Mouse (Mus musculus): Measurements from ENCODE around the gene Fxyd5. TPM values are rescaled to one million over a fixed set of nuclear protein-coding genes. Genes with fewer than 3 reads are reported as not detected.

Gene Fxyd5
- total RNA-seq, 2 experiments from 2014 or later, result 37.2 to 37.5 TPM

- DNase-seq (ENCODE audit: extremely low spot score in 1 of 2, low spot score in 2 of 2), result no peak
- intact Hi-C loops (cut with DNase I), result no loop called here
Observed at GRCm38 (mm10) chr7:31069491-31069890, 27.2 kb upstream of the Fxyd5 start.

- intact Hi-C loops (cut with DNase I), result no loop called here
- DNase-seq (ENCODE audit: extremely low spot score in 1 of 2, low spot score in 2 of 2), result peak in 1 of 2 experiments; percentile 77
Observed at GRCm38 (mm10) chr7:31067836-31068235, 25.6 kb upstream of the Fxyd5 start.

- DNase-seq (ENCODE audit: extremely low spot score in 1 of 2, low spot score in 2 of 2), result no peak
- intact Hi-C loops (cut with DNase I), result no loop called here
Observed at GRCm38 (mm10) chr7:31063074-31063560, 20.8 kb upstream of the Fxyd5 start.

- intact Hi-C loops (cut with DNase I), result no loop called here
Observed at GRCm38 (mm10) chr7:31060621-31061010, 18.3 kb upstream of the Fxyd5 start.

DNA sequence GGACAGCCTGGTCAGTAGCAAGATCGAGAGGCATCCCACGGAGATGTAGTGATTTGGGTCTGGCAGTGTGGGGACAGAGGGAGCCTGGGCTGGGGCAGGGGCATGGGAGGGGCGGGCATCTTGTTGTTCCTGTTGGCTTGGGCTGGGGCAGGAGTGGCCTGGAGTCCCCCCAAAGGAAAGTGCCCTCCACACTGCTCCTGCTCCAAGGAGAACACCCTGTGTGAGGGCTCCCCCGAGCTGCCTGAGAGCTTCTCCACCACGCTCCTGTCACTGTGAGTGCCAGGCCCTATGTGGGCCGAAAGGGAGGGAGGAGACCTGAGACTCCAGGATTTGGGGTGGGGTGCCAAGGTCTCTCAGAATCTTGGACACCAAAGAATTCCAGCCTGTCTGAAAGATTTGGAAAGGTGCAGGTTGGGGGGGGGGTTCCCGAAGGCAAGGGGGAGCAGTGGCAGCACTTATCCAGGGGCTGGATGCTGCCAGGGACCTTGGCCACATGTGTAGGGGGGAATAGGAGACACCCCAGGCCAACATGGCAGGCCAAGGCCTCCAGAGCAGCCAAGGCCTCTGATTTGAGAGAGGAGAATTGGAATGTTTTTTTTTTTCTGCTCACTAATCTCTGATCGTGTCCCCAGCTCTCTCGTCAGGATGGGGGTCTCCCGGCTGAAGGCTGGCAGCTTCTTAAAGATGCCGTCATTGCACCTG lies 17.8 kb upstream of the Fxyd5 start:
- intact Hi-C loops (cut with DNase I), result loop anchor here (2.0 kb wide), 1 partner anchor 37 kb away; no protein-coding TSS in a partner anchor
- no peak for DNase-seq (ENCODE audit: extremely low spot score in 1 of 2, low spot score in 2 of 2)

More at GRCm38 (mm10) chr7:31060621-31061010, 18.3 kb upstream of the Fxyd5 start:
- no peak for DNase-seq (ENCODE audit: extremely low spot score in 1 of 2, low spot score in 2 of 2)

DNA sequence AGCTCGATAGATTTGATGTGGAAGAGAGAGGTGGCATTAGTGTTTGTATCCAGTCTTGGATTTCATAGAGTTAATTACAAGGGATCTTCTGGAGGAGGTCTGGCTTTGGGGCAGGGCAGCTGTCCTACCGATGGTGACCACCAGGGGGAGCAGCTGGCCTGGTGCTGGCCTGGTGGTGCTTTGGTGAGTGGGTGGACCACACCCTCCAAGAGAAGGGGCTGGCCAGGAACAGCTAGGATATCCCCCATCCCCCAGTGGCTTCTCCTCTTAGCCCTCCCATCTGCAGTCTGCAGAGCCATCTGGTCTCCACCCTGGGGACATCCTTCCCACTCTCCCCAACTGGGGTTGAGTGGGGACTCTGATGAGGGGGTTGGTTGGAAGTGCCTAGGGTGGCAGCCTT lies 16.8 kb upstream of the Fxyd5 start, which contains the start of gene Lgi4:
Gene Lgi4, plus strand, starts transcription at position 235 of the 400 bp plus-strand sequence.
- intact Hi-C loops (cut with DNase I), result loop anchor here (2.0 kb wide), 1 partner anchor 38 kb away; no protein-coding TSS in a partner anchor
- peak; percentile 70 to 89 for DNase-seq (ENCODE audit: extremely low spot score in 1 of 2, low spot score in 2 of 2)

DNA sequence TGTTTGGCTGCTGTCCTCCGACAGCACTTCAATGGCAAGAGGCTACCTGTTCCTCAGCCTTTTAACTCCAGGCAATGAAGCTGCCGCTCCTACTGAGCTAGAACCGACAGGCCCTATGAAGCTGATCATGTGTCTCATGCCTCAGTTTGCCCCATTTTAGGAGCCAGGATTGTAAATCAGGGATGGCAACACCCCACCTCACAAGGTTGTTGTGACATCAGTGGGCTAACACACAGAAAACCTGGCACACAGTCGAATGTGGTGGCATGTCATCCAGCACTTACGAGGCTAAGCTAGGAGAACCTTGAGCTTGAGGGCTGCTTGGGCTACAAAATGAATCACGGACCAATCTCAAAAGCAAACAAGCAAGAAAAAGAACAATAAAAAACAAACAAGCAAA lies 15.9 kb upstream of the Fxyd5 start:
- intact Hi-C loops (cut with DNase I), result loop anchor here (2.0 kb wide), 1 partner anchor 39 kb away; no protein-coding TSS in a partner anchor
- DNase-seq (ENCODE audit: extremely low spot score in 1 of 2, low spot score in 2 of 2), result no peak

DNA sequence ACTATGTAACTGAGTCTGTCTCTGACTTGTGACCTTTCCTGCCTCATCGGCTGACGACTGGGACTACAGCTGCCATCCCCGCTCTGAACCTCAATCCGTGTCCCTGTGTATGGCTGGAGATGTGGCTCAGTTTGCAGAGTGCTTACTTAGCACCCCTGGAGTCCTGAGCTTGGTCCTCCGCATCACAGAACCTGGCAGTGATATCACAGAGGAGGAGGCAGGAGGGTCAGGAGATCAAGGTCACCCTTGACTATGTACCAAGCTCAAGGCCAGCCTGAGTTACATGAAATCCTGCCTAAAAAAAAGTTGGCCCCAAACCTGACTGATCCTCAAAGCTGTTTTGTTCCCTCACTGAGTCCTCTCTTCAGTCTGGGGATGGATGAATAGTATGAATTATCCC lies 15.4 kb upstream of the Fxyd5 start:
- intact Hi-C loops (cut with DNase I), result loop anchor here (2.0 kb wide), 1 partner anchor 39 kb away; no protein-coding TSS in a partner anchor
- no peak for DNase-seq (ENCODE audit: extremely low spot score in 1 of 2, low spot score in 2 of 2)

- no peak for DNase-seq (ENCODE audit: extremely low spot score in 1 of 2, low spot score in 2 of 2)
- intact Hi-C loops (cut with DNase I), result no loop called here
Observed at GRCm38 (mm10) chr7:31057071-31057470, 14.8 kb upstream of the Fxyd5 start, which contains the start of gene Fxyd1. Fxyd1 (minus strand) TSS chr7:31057199.

DNA sequence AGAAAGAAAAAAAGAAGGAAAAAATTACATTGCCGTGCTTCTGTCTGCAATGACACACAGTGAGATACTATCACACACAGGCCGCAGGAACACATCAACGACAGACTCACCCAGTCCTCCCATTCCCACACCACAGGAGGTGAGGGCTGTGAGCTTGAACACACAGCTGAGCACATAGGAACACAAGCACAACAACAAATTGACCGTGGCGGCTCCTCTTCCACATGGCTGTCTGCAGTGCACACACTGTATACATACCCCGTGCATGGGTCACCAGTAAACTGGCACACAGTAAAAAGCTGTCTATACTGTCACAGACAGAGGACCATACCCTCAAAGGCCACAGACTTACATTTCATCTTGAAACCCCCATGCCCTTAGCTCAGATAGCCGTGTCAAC lies 14.2 kb upstream of the Fxyd5 start:
- intact Hi-C loops (cut with DNase I), result no loop called here
- DNase-seq (ENCODE audit: extremely low spot score in 1 of 2, low spot score in 2 of 2), result no peak

- no peak for DNase-seq (ENCODE audit: extremely low spot score in 1 of 2, low spot score in 2 of 2)
- intact Hi-C loops (cut with DNase I), result no loop called here
Observed at GRCm38 (mm10) chr7:31055883-31056282, 13.6 kb upstream of the Fxyd5 start.

- intact Hi-C loops (cut with DNase I), result no loop called here
- DNase-seq (ENCODE audit: extremely low spot score in 1 of 2, low spot score in 2 of 2), result peak in 1 of 2 experiments; percentile 87
Observed at GRCm38 (mm10) chr7:31055354-31055824, 13.1 kb upstream of the Fxyd5 start.

DNA sequence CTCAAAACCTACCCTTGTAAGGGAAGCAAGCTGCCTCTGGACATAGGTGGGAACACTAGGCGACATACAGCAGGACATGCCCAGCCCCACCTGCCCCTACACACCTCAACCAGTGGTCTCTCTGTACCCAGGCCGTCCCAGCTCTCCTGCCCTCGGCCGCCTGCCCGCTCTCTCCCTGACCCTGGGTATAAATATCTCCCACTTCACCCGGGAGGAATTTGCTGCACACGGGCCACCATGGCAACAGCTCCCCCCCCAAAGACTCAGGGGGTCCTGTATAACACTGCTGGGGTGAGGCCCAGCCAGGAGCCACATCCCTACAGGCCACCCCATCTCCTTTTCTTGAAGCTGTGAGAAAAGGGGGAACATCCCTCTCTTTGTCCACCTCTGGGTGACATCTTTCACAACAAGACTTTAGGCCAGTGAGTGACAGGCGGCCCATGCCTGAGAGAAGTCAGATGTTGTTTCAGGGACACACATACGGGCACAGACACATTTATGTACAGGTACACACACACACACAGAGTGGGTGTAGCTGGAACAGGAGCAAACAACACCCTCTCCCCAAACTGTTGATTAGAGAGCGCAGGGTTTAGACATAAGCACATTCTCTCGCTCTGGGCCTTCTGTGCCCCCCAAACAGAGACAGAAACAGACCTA lies 12.5 kb upstream of the Fxyd5 start:
- intact Hi-C loops (cut with DNase I), result loop anchor here (5.0 kb wide), 1 partner anchor 97 kb away; the partner anchor contains the start of gene Usf2
- no peak for DNase-seq (ENCODE audit: extremely low spot score in 1 of 2, low spot score in 2 of 2)

- intact Hi-C loops (cut with DNase I), result loop anchor here (5.0 kb wide), 1 partner anchor 97 kb away; the partner anchor contains the start of gene Usf2
- no peak for DNase-seq (ENCODE audit: extremely low spot score in 1 of 2, low spot score in 2 of 2)
Observed at GRCm38 (mm10) chr7:31053882-31054447, 11.7 kb upstream of the Fxyd5 start.

- intact Hi-C loops (cut with DNase I), result loop anchor here (5.0 kb wide), 1 partner anchor 96 kb away; the partner anchor contains the start of gene Usf2
- DNase-seq (ENCODE audit: extremely low spot score in 1 of 2, low spot score in 2 of 2), result peak; percentile 68 to 84
Observed at GRCm38 (mm10) chr7:31052636-31053434, 10.6 kb upstream of the Fxyd5 start.

- intact Hi-C loops (cut with DNase I), result loop anchor here (5.0 kb wide), 1 partner anchor 95 kb away; the partner anchor contains the start of gene Usf2
- peak in 1 of 2 experiments; percentile 43 for DNase-seq (ENCODE audit: extremely low spot score in 1 of 2, low spot score in 2 of 2)
Observed at GRCm38 (mm10) chr7:31052251-31052635, 10.0 kb upstream of the Fxyd5 start.

- DNase-seq (ENCODE audit: extremely low spot score in 1 of 2, low spot score in 2 of 2), result peak in 1 of 2 experiments; percentile 64
- intact Hi-C loops (cut with DNase I), result loop anchor here (5.0 kb wide), 1 partner anchor 94 kb away; the partner anchor contains the start of gene Usf2
Observed at GRCm38 (mm10) chr7:31051321-31052021, 9.2 kb upstream of the Fxyd5 start, which contains the start of gene Fxyd7. Fxyd7 (minus strand) TSS chr7:31051467.

Measured in left cerebral cortex, postnatal 10 days (tissue).